Mouse (Mus musculus) midbrain, embryonic 16.5 days (tissue): ENCODE measurements around the gene Arhgef26. TPM values are rescaled to one million over a fixed set of nuclear protein-coding genes. Genes with fewer than 3 reads are reported as not detected.

Source experiments
- ATAC-seq: fragments of 200-750 bp; cut with Nextera tagmentation; 2 replicates; pipeline ENCODE4 v1.8.0; 2017; ENCODE audit warnings: moderate TSS enrichment
- H3K27ac ChIP-seq: fragments of 300-500 bp; sonication (generic); 2 replicates; pipeline ENCODE4 v1.5.1; 2014; ENCODE audit warnings: mild to moderate bottlenecking, low read length, mixed read lengths
- H3K27me3 ChIP-seq: fragments of 300-500 bp; sonication (generic); 2 replicates; pipeline ENCODE4 v1.6.1; 2014; ENCODE audit warnings: low read depth, low read length, mixed read lengths; ENCODE audit not compliant: control insufficient read depth, insufficient read depth
- H3K36me3 ChIP-seq: fragments of 300-500 bp; sonication (generic); 2 replicates; pipeline ENCODE4 v1.6.1; 2014; ENCODE audit warnings: mild to moderate bottlenecking, low read length, moderate library complexity, mixed read lengths; ENCODE audit not compliant: control insufficient read depth, insufficient read depth
- H3K4me1 ChIP-seq: fragments of 300-500 bp; sonication (generic); 2 replicates; pipeline ENCODE4 v1.6.1; 2014; ENCODE audit warnings: mild to moderate bottlenecking, low read length, mixed read lengths; ENCODE audit not compliant: control insufficient read depth, insufficient read depth
- H3K4me2 ChIP-seq: fragments of 300-500 bp; sonication (generic); 2 replicates; pipeline ENCODE4 v1.6.1; 2014; ENCODE audit warnings: mild to moderate bottlenecking, low read length, mixed read lengths
- H3K4me3 ChIP-seq: fragments of 300-500 bp; sonication (generic); 2 replicates; pipeline ENCODE4 v1.5.1; 2014; ENCODE audit warnings: low read depth, mild to moderate bottlenecking, low read length, moderate library complexity, mixed read lengths
- H3K9ac ChIP-seq: fragments of 300-500 bp; sonication (generic); 2 replicates; pipeline ENCODE4 v1.6.1; 2014; ENCODE audit warnings: low read depth, low read length, mixed read lengths
- H3K9me3 ChIP-seq: fragments of 300-500 bp; sonication (generic); replicated peaks from 2 replicates; pipeline ENCODE4 v1.6.1; 2014; ENCODE audit warnings: mild to moderate bottlenecking, low read length, mixed read lengths; ENCODE audit not compliant: control insufficient read depth, poor library complexity, severe bottlenecking
- WGBS: fragments of 180-500 bp; shearing (Covaris S2); extraction: QIAGEN DNeasy Blood & Tissue Kit; methylation state at CpG from one replicate; pipeline ENCODE4 v1.1.7; 2014; 5-methylcytosine and 5-hydroxymethylcytosine counted together
- polyA plus RNA-seq: library from polyadenylated mRNA; unstranded; fragments of >200 nt; fragmentation: Nextera tagmentation; extraction: Ambion mirVana; gene quantifications from 2 replicates; pipeline ENCODE4 v1.2.1, GENCODE M21; 2015

The Arhgef26 gene
- polyA plus RNA-seq: 10.7 and 12.9 TPM in 2 replicates

GRCm38 (mm10) chr3:62338044-62338443, at the start of gene Arhgef26:
Gene Arhgef26, plus strand, starts transcription at chr3:62338344.
- peak within 1 kb of the TSS; percentile 81 for H3K4me3 ChIP-seq
- H3K36me3 ChIP-seq: no peaks in the 10 kb centered on the region
- WGBS: 82% methylated on average over 3 of the region's 3 CpGs
- H3K9me3 ChIP-seq: no peaks in the 10 kb centered on the region
- H3K9ac ChIP-seq: peak within 1 kb of the TSS; percentile 69
- peaks cover 7% of the 10 kb centered on the region; the same call in 1 of the 2 replicates for H3K27me3 ChIP-seq
- peak within 1 kb of the TSS; percentile 60 for H3K27ac ChIP-seq
- H3K4me2 ChIP-seq: peak within 1 kb of the TSS; percentile 68
- no peak for ATAC-seq
- H3K4me1 ChIP-seq: no peaks in the 10 kb centered on the region; the same call in 1 of the 2 replicates

GRCm38 (mm10) chr3:62310493-62310892, 27.7 kb upstream of the Arhgef26 start:
- no peaks in the 10 kb centered on the region for H3K9me3 ChIP-seq
- WGBS: 94% methylated on average over 3 of the region's 3 CpGs
- H3K4me3 ChIP-seq: no peak overlapping the region
- no peak overlapping the region for H3K4me2 ChIP-seq
- H3K36me3 ChIP-seq: no peaks in the 10 kb centered on the region
- no peaks in the 10 kb centered on the region for H3K4me1 ChIP-seq
- no peaks in the 10 kb centered on the region for H3K27me3 ChIP-seq
- H3K9ac ChIP-seq: no peak overlapping the region
- no peak for ATAC-seq
- H3K27ac ChIP-seq: no peak overlapping the region

GRCm38 (mm10) chr3:62311224-62311623, 26.9 kb upstream of the Arhgef26 start:
- Histone ChIP-seq H3K4me2 (no peak overlapping the region), H3K27me3 (no peaks in the 10 kb centered on the region), H3K4me1 (no peaks in the 10 kb centered on the region), H3K4me3 (no peak overlapping the region), H3K9ac (no peak overlapping the region), H3K27ac (no peak overlapping the region), H3K36me3 (no peaks in the 10 kb centered on the region), H3K9me3 (no peaks in the 10 kb centered on the region)
- WGBS: 93% methylated on average over 5 of the region's 5 CpGs
- ATAC-seq: no peak

GRCm38 (mm10) chr3:62324708-62325107, 13.4 kb upstream of the Arhgef26 start:
- no peaks in the 10 kb centered on the region for H3K36me3 ChIP-seq
- ATAC-seq: peak; percentile 73
- WGBS: 39% methylated on average over 1 of the region's 1 CpGs

GRCm38 (mm10) chr3:62327903-62328302, 10.2 kb upstream of the Arhgef26 start:
- H3K27me3 ChIP-seq: no peaks in the 10 kb centered on the region
- H3K9me3 ChIP-seq: no peaks in the 10 kb centered on the region
- no peak overlapping the region for H3K9ac ChIP-seq
- H3K36me3 ChIP-seq: no peaks in the 10 kb centered on the region
- H3K27ac ChIP-seq: no peak overlapping the region
- H3K4me2 ChIP-seq: no peak overlapping the region
- ATAC-seq: no peak; the same call in 1 of the 2 replicates
- 38% methylated on average over 2 of the region's 2 CpGs for WGBS
- no peak overlapping the region for H3K4me3 ChIP-seq
- H3K4me1 ChIP-seq: peaks cover 4% of the 10 kb centered on the region; the same call in 1 of the 2 replicates

More at GRCm38 (mm10) chr3:62324708-62325107, 13.4 kb upstream of the Arhgef26 start:
- H3K4me1 ChIP-seq: peaks cover 4% of the 10 kb centered on the region; the same call in 1 of the 2 replicates
- H3K9me3 ChIP-seq: no peaks in the 10 kb centered on the region; the same call in 1 of the 2 replicates
- no peak overlapping the region for H3K27ac ChIP-seq
- H3K9ac ChIP-seq: no peak overlapping the region
- no peak overlapping the region for H3K4me2 ChIP-seq
- no peak overlapping the region for H3K4me3 ChIP-seq
- H3K27me3 ChIP-seq: no peaks in the 10 kb centered on the region

GRCm38 (mm10) chr3:62338461-62338853, 313 bp downstream of the Arhgef26 start:
- peak overlapping the region; percentile 81 for H3K4me3 ChIP-seq
- H3K4me2 ChIP-seq: peak overlapping the region; percentile 68
- 2% methylated on average over 17 of the region's 17 CpGs for WGBS
- H3K4me1 ChIP-seq: no peaks in the 10 kb centered on the region; the same call in 1 of the 2 replicates
- H3K36me3 ChIP-seq: no peaks in the 10 kb centered on the region
- peak overlapping the region; percentile 60; the same call in 1 of the 2 replicates for H3K27ac ChIP-seq
- H3K9me3 ChIP-seq: no peaks in the 10 kb centered on the region
- peak overlapping the region; percentile 69 for H3K9ac ChIP-seq
- peaks cover 7% of the 10 kb centered on the region; the same call in 1 of the 2 replicates for H3K27me3 ChIP-seq
- no peak for ATAC-seq

GRCm38 (mm10) chr3:62338854-62339515, 841 bp downstream of the Arhgef26 start:
- Histone ChIP-seq H3K27me3 (peaks cover 7% of the 10 kb centered on the region; the same call in 1 of the 2 replicates), H3K9me3 (no peaks in the 10 kb centered on the region), H3K27ac (peak overlapping the region; percentile 60), H3K4me2 (peak overlapping the region; percentile 68), H3K9ac (peak overlapping the region; percentile 69), H3K4me3 (peak overlapping the region; percentile 81), H3K36me3 (no peaks in the 10 kb centered on the region), H3K4me1 (no peaks in the 10 kb centered on the region; the same call in 1 of the 2 replicates)
- under 1% methylated on average over 68 of the region's 68 CpGs for WGBS
- ATAC-seq: peak; percentile 94

GRCm38 (mm10) chr3:62339516-62340051, 1.4 kb downstream of the Arhgef26 start:
- peak overlapping the region; percentile 81 for H3K4me3 ChIP-seq
- H3K4me2 ChIP-seq: peak overlapping the region; percentile 68
- H3K9me3 ChIP-seq: no peaks in the 10 kb centered on the region
- peak overlapping the region; percentile 69 for H3K9ac ChIP-seq
- no peaks in the 10 kb centered on the region for H3K36me3 ChIP-seq
- 0 out of 2 replicates have a peak overlapping the region, but pooled peaks have one; percentile 4 for H3K27ac ChIP-seq
- H3K4me1 ChIP-seq: no peaks in the 10 kb centered on the region; the same call in 1 of the 2 replicates
- ATAC-seq: peak; percentile 78
- peaks cover 7% of the 10 kb centered on the region; the same call in 1 of the 2 replicates for H3K27me3 ChIP-seq
- under 1% methylated on average over 53 of the region's 53 CpGs for WGBS
